Mouse (Mus musculus): ENCODE data around the gene Upk2. TPM values are rescaled to one million over a fixed set of nuclear protein-coding genes. Genes with fewer than 3 reads are reported as not detected.

Gene Upk2
- polyA plus RNA-seq, 1 experiment from 2014 or later = not detected

- TF ChIP-seq CTCF (IDR thresholded peaks at IDR 0.05) = no peak
- POLR2A ChIA-PET = interaction anchor here (2.8 to 13.9 kb wide), 2 partner anchors 15 to 121 kb away, joined by 13 to 236 read pairs; partner anchors contain the start of gene Ddx6
- CTCF ChIA-PET = interaction anchor here (1.5 to 16.6 kb wide), 4 partner anchors 17 to 173 kb away, joined by 3 to 206 read pairs (median 4); partner anchors contain the start of gene Ccdc84
- in situ Hi-C loops (cut with MboI; ENCODE audit: low pct_unique_long_range_greater_than_20kb) = no loop called here
- ATAC-seq = no peak
- H3K27me3 ChIP-seq = no peaks in the 10 kb centered on the region
- no peak for DNase-seq (ENCODE audit: low read depth, low spot score)
Observed at GRCm38 (mm10) chr9:44483041-44483509, 28.3 kb upstream of the Upk2 start.

GRCm38 (mm10) chr9:44482552-44482951 lies 27.8 kb upstream of the Upk2 start, which contains the start of gene Bcl9l:
Gene Bcl9l (plus strand): TSS chr9:44482825.
- ChIA-PET CTCF (interaction anchor here (1.2 to 16.6 kb wide), 5 partner anchors 17 to 173 kb away, joined by 3 to 206 read pairs (median 3); partner anchors contain the start of genes Ccdc84 and Ddx6), POLR2A (interaction anchor here (2.8 to 13.9 kb wide), 2 partner anchors 15 to 122 kb away, joined by 13 to 236 read pairs; partner anchors contain the start of gene Ddx6)

GRCm38 (mm10) chr9:44482112-44482511 lies 27.3 kb upstream of the Upk2 start:
- ChIA-PET CTCF (interaction anchor here (1.2 to 16.6 kb wide), 5 partner anchors 18 to 173 kb away, joined by 3 to 206 read pairs (median 3); partner anchors contain the start of genes Ccdc84 and Ddx6), POLR2A (interaction anchor here (13.9 kb wide), 1 partner anchor 16 kb away, joined by 236 read pairs; no protein-coding TSS in a partner anchor)
- TF ChIP-seq CTCF (IDR thresholded peaks at IDR 0.05) = no peak
- ATAC-seq (no peak), DNase-seq (ENCODE audit: low read depth, low spot score) (no peak)
- no peaks in the 10 kb centered on the region for H3K27me3 ChIP-seq
- in situ Hi-C loops (cut with MboI; ENCODE audit: low pct_unique_long_range_greater_than_20kb) = no loop called here

More at GRCm38 (mm10) chr9:44482552-44482951, 27.8 kb upstream of the Upk2 start, which contains the start of gene Bcl9l:
- H3K27me3 ChIP-seq = no peaks in the 10 kb centered on the region
- no peak for TF ChIP-seq CTCF (IDR thresholded peaks at IDR 0.05)
- in situ Hi-C loops (cut with MboI; ENCODE audit: low pct_unique_long_range_greater_than_20kb) = no loop called here
- ATAC-seq (peak; percentile 29), DNase-seq (ENCODE audit: low read depth, low spot score) (no peak)

GRCm38 (mm10) chr9:44479628-44480428 lies 25.1 kb upstream of the Upk2 start:
- ChIA-PET CTCF (interaction anchor here (0.9 to 16.6 kb wide), 6 partner anchors 13 to 176 kb away, joined by 3 to 206 read pairs (median 6); no protein-coding TSS in a partner anchor), POLR2A (interaction anchor here (0.6 to 13.9 kb wide), 3 partner anchors 18 to 125 kb away, joined by 4 to 236 read pairs (median 4); partner anchors contain the start of gene Ddx6)
- ATAC-seq (peak; percentile 21), DNase-seq (ENCODE audit: low read depth, low spot score) (no peak)
- in situ Hi-C loops (cut with MboI; ENCODE audit: low pct_unique_long_range_greater_than_20kb) = no loop called here
- no peaks in the 10 kb centered on the region for H3K27me3 ChIP-seq
- no peak for TF ChIP-seq CTCF (IDR thresholded peaks at IDR 0.05)

GRCm38 (mm10) chr9:44478959-44479605 lies 24.3 kb upstream of the Upk2 start:
- no peak for ATAC-seq
- H3K27me3 ChIP-seq = no peaks in the 10 kb centered on the region
- no peak for DNase-seq (ENCODE audit: low read depth, low spot score)
- ChIA-PET POLR2A (interaction anchor here (0.6 to 13.9 kb wide), 6 partner anchors 10 to 125 kb away, joined by 3 to 236 read pairs (median 4); partner anchors contain the start of gene Ddx6), CTCF (interaction anchor here (1.0 to 16.6 kb wide), 7 partner anchors 8 to 173 kb away, joined by 3 to 206 read pairs (median 5); no protein-coding TSS in a partner anchor)
- TF ChIP-seq CTCF (IDR thresholded peaks at IDR 0.05) = no peak
- in situ Hi-C loops (cut with MboI; ENCODE audit: low pct_unique_long_range_greater_than_20kb) = no loop called here

- no peak for ATAC-seq
- CTCF ChIA-PET = interaction anchor here (0.5 to 16.6 kb wide), 8 partner anchors 9 to 177 kb away, joined by 3 to 206 read pairs (median 3); no protein-coding TSS in a partner anchor
- DNase-seq (ENCODE audit: low read depth, low spot score) = no peak
- H3K27me3 ChIP-seq = no peaks in the 10 kb centered on the region
- no peak for TF ChIP-seq CTCF (IDR thresholded peaks at IDR 0.05)
- POLR2A ChIA-PET = interaction anchor here (1.0 to 13.9 kb wide), 5 partner anchors 11 to 126 kb away, joined by 3 to 236 read pairs (median 4); partner anchors contain the start of gene Ddx6
- in situ Hi-C loops (cut with MboI; ENCODE audit: low pct_unique_long_range_greater_than_20kb) = no loop called here
Observed at GRCm38 (mm10) chr9:44478229-44478921, 23.6 kb upstream of the Upk2 start.

GRCm38 (mm10) chr9:44477339-44478228 lies 22.8 kb upstream of the Upk2 start:
- ATAC-seq (no peak), DNase-seq (ENCODE audit: low read depth, low spot score) (no peak)
- no peaks in the 10 kb centered on the region for H3K27me3 ChIP-seq
- in situ Hi-C loops (cut with MboI; ENCODE audit: low pct_unique_long_range_greater_than_20kb) = no loop called here
- ChIA-PET CTCF (interaction anchor here (0.5 to 16.6 kb wide), 9 partner anchors 10 to 178 kb away, joined by 3 to 206 read pairs (median 4); partner anchors contain the start of gene Upk2), POLR2A (interaction anchor here (0.7 to 13.9 kb wide), 5 partner anchors 10 to 88 kb away, joined by 3 to 236 read pairs (median 3); no protein-coding TSS in a partner anchor)
- TF ChIP-seq CTCF (IDR thresholded peaks at IDR 0.05) = no peak

GRCm38 (mm10) chr9:44475936-44476335 lies 21.2 kb upstream of the Upk2 start:
- CTCF ChIA-PET = interaction anchor here (1.4 to 16.6 kb wide), 2 partner anchors 22 to 24 kb away, joined by 6 to 206 read pairs; partner anchors contain the start of gene Upk2
- ATAC-seq = no peak
- in situ Hi-C loops (cut with MboI; ENCODE audit: low pct_unique_long_range_greater_than_20kb) = no loop called here
- DNase-seq (ENCODE audit: low read depth, low spot score) = no peak
- H3K27me3 ChIP-seq = no peaks in the 10 kb centered on the region
- POLR2A ChIA-PET = no interaction called here
- no peak for TF ChIP-seq CTCF (IDR thresholded peaks at IDR 0.05)

All from Patski (cell line).